Mouse (Mus musculus) liver, adult (tissue): ENCODE measurements at regions not wholly inside any gene's neighbourhood (a gene's known extent, or its start where the extent isn't known, plus 50 kb on each side); places are given as distances from the start of the nearest gene placed in this dataset.

Experiments used
- GATA4 ChIP-seq: IDR thresholded peaks from 2 replicates; pipeline ENCODE4 v1.6.1; 2014; ENCODE audit warnings: mild to moderate bottlenecking, low read length; ENCODE audit not compliant: insufficient replicate concordance

DNA sequence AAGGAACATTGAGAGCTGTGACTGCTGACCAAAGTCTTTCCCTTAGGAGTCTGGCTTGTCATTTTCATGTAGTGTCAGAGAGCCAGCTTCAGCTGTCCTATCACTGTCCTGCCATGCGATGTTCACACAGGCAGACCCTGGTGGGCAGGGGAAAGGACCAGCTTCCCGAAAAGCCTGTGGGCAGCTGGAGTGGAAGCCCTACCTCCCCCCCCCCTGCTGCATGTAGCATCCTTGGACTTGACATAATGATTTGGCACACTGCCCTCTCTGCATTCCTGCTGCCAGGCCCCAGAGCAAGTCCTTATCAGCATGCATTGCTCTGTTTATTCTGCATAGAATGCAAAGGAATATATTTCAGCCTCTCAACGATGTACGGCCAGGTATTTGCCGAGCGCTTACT is 103.9 kb downstream of the Tmx1 start:
- no peak for TF ChIP-seq GATA4

DNA sequence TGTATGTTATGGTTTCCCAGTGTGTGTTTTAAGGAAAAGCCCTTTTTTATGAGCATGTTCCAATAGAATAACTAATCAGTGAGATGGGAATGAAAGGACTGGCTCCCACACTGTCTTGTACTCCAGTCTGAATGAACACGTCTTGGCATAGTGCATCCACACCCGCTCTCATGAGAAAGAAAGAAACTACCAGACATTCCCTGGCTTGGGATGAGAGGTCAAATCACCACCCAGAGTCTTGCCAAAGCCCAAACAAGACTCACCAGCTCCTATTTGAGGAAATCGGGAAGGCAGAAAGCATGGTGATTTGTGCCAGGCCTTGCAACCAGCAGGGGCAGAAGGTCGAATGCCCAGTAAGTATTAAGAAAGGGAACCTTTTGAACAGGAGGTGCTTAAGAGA is 110.6 kb downstream of the Tmx1 start:
- TF ChIP-seq GATA4 = no peak

DNA sequence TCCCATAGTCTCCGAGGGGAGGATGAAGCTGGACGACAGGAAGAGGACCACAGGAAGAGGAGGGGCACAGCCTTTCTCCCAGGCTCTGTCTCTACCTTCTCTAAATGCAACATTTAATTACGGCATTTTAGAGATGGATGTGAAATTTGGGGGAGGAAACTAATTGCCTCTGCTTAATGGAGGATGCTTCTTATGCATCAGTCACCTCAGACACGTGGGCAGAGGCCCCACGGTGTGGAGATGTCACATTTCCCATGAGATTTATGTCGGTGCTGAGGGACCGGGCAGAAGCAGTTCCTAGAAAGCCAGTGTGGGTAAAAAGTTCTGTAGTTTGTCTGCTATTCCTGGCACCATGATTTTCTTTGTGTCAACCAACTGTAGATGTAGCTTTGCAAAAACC is 122.8 kb downstream of the Tmx1 start:
- TF ChIP-seq GATA4 = no peak

DNA sequence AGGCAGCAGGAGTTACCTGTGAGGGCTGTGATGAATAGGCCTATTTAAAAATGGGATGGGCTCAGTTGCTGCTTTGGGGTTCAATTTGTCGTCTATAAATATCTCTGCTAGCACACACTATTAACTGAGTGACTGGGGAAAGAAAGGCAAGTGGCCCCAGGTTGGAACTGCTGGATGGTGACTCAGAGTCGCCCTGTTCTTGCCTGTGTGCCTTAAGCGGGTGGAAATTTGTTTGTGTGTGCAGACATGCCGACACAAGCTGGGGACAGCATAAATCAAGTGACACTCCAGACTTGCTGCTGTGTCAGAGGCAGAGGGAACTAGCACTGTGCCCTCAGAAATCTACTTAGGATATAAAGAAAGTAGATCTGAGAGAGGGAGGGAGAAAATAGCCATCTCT is 124.9 kb downstream of the Tmx1 start:
- TF ChIP-seq GATA4 = no peak

DNA sequence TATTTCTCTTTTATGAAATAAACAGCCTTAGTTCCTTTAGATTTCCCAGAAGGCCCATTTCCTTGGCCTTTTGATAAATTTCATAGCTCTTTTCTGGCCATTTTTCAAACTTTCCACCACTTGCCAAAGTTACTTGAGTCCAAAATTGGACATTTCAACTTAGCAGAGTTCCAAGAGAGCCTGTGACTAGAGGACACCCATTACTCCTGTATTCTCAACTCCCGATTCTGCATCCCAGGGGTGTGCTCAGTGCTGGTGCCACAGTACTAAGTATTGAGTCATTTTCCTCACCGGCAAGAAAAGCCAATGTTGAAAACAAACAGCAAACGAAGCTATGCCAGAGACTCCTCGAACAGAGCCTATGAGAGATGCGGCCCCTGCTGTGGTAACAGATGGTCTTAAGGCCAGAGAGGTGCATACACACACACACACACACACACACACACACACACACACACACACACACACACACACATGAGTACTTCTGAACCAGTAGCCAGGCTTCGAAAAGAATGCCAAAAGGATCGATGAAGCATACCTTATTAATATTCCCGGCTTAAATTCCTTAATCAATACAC is 126.5 kb downstream of the Tmx1 start:
- TF ChIP-seq GATA4 = no peak

DNA sequence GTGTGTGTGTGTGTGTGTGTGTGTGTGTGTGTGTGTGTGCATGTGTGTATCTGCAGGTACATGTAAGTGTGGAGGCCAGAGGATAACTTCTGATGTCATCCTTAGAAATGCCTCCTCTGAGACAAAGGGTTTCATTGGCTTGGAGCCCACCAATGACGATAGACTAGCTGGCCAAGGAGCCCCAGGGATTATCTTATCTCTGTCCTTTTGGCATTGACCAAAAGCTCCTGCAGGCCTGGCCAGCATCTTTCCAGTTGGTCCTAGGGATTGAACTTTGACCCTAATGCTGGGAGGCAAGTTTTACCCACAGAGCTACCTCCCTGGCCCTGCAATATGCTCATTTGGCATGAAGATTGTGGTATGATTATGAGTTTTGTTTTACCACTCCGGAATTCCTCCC is 133.3 kb downstream of the Tmx1 start:
- TF ChIP-seq GATA4 = no peak

DNA sequence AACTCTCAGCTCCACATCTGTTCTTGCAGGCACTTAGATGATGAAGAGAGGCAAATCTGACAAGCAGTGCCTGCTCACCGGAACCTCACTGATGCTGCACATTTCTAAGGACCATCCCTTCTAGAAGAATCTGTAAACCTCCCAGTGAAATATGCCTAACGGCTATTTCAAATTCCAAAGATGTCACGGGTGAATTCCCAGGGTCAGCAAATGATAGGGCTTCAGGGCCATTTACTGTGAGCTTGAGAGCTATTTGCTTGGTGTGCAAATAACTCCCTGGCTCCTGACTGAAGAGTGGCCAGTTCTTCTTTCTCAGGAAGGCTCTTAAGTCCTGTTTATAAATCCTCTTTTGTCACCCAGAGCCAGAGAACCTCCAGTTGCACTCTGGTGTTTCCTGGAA is 135.3 kb downstream of the Tmx1 start:
- TF ChIP-seq GATA4 = no peak

DNA sequence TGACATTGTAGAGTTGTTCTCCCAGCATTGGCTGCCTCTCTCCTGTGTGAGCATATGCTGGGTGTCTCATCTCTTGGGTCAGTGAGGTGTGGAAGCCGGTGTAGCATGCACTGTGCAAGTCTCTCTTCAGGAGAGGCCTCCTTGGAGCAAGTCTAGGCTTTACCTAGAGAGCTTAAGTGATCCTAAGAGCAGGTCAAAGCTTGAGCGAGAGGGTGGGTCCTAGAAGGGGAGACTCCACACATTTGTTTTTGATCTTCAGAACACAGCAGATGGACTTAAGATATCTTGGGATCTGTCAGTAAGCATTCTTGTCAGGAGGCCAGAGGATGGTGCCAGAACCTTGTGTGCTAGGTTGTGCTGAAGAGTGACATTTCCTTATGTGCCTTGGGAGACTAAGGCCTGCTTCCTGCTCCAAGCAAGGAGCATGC is 136.4 kb downstream of the Tmx1 start:
- TF ChIP-seq GATA4 = no peak

DNA sequence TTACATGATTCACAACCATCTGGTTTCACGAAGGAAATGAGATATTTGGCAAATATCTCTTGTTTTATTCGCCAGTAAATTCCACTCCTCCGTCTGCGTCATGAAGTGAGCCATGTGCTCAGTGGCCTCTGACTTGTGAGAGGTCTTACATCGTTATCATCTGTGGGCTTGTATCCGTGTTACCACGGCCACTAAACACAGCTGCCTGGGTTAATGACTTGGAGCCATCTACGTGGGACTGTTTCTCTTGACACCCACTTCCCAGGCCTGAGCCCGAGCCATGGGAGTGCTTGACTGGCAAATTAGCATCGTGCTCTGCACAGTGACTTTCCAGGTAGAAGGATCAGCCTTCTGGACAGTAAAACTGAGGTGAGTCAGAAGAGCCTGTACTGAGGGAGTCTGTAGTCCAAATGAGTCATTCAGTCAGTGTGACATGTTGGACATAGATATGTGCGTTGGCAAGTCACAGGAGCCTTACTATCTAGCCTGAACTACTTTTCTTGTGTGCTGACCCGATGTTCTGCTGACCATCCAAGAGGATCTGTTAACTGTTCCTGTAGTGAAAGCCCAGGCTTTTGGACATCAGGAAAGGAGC is 137.7 kb downstream of the Tmx1 start:
- no peak for TF ChIP-seq GATA4

DNA sequence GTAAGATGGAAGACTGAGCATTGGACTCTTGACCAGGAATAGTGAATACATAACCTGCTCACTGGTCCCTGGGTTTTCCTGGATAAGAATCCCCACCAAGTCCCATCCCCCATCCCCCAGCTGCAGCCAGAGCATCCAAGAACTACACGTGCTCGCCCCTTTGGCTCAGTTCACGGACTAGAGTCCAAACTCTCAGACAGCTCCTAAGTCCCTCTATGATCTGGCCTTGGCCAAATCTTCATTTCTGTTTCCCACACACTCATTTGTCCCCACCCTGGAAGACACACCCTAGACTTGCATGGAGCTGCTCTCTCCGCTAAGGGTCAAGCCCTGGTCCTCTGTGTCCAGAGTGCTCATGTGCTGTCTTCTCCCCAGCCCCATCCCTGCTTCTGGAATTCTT is 139.9 kb downstream of the Tmx1 start:
- TF ChIP-seq GATA4 = no peak

DNA sequence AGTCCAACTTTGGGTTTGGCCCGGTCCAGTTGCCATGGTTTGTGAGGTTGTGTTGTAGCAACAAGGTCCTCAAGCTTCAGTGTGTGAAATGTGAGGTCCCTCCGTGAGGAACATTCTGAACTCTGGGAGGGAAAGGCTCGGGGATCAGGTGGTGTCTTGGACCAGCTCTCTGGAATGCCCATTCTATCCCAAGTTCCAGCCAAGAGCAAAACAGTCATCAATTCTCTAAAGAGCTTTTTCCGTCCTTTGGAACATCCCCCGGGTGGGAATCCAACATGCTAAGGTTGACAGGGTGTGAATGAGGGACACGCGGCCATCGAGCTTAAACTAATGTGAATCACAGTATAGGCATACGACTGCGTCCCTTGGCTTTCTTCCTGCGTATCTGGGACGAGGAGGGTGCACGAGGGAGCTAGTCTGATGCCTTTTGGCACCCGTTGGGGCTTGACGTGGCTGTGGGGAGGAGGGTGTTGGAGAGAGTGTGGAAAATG is 145.4 kb downstream of the Tmx1 start:
- no peak for TF ChIP-seq GATA4

DNA sequence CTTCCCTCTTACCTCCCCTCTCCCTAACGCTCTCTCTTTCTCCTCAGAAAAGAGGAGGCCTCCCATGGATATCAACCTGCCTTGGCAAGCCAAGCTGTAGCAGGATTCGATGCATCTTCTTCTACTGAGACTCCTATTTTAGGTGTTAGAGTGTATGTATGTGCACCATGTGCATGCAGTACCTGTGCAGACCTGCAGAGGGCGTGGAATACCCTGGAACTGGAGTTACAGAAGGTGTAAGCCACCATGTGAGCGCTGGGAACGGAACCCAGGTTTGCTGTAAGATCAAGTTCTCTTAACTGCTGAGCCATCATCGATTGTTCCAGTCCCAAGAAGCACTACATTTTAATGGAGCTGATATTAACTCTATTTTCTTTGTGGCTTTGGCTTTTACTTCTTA is 146.8 kb downstream of the Tmx1 start:
- TF ChIP-seq GATA4 = no peak

DNA sequence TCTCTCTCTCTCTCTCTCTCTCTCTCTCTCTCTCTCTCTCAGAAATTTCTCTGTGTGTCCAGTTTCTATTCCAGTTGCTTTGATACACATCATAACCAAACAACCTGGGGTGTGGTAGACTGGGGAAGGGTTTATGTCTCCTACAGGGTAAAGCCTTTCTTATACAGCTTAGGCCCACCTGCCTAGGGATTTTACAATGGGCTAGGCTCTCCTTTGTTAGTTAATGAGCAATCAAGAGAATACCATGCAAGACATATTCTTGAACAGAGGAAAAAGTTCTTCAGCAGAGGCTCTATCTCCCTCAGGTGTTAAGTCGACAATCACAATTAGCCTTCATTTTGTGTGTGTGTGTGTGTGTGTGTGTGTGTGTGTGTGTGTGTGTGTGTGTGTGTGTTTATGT is 151.0 kb downstream of the Tmx1 start:
- no peak for TF ChIP-seq GATA4

DNA sequence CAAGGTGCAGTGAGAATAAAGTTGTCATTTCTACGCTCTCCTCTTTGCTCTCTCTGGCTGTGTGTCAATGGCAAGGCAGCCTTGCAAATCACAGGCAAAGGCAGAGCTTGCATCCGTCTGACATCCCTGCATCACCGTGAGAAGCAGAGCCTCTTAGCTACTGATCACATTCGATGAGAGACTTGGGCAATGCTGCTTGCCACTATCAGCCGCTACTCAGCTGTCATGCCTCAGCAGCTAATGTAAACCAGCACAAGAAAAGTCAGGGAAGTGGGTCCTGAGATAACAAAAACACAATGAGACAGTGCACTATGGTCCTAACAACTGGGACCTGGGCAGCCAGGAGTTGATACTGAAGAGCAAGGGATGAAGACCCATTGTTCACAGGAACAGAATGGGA is 155.8 kb downstream of the Tmx1 start:
- no peak for TF ChIP-seq GATA4

DNA sequence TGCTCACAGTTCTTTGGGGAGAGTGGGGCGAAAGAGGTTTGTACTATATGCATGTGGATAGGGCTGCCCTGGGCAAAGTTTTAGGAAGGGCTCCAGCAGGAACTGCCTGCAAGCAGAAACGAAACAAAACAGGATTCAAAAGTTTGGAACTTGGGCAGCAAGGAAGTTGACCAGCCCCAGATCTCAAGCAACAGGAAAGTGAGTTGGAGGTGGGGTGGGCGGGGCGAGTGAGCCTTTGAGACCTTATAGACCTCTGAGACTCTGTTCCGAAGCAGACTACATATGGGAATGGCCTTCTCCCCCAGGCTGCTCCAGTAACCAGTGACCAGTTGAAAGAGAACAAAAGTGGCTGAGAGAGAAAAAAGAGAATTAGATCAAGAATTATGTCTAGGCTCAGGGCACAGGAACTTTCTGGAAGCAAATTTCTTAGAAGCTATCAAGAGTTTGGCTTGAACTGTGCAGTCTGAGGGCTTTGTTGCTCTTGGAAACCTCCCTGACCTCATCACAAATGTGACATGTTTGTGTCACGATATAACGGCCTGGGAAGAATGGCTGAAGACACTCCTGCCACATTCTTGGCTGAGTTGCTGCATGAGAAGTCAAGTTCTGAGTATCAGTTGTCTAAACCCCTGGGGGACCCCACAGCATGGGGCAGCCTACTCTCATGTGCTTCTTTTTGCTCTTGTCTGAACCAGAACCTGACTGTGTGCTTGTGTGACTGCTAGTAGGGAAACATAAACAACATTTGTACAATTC is 156.4 kb downstream of the Tmx1 start:
- TF ChIP-seq GATA4 = no peak

DNA sequence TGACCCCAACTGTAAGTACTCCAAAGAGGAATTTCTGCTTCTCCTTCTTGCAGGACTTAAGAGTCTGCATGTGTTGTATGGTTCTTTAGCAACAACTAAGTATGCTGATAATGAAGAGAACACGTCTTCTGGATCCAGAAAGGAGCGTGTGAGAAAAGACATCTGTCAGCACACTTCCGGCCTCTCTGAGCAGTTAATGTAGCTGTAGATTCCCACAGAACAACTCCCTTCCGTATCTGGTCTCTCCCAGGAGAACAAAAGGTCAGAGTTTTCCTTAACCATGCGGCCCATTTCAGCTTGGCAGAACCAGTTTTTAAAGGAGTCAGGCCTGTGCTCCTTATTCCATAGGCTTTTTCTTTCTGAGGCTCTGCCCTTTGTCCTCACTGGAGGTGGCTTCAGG is 159.0 kb downstream of the Tmx1 start:
- TF ChIP-seq GATA4 = no peak
